Comparison of ENCODE assay signal across 18 mouse cellular contexts in the genomic region with DNA sequence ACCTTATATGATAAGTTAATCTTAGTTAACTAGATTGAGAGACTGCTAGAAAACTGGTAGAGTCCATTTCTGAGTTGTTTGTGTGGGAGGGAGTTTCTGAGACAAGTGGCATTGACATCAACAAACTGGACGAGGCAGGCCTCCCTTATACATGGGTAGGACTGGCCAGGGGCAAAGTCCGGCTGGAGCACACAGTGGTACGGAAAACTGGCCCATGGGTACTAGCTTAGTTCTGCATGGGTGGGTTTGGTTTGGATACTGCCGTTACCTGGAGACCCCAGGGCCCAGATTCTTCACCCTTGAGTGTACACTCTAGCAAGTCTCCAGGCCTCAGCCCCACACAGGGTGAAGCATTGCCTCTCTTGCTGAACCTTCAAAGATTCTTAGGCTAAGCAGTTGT. TPM values are rescaled to one million over a fixed set of nuclear protein-coding genes. Genes with fewer than 3 reads are reported as not detected.
"Had no signal": no experiment of that assay in that cellular context is flagged by ENCODE, and none has a peak within 500 bp of the region (broad histone marks: within the 10 kb centered on the region; RNA-seq: fewer than 3 reads in every experiment).

No protein-coding gene starts in this region.

- ATAC-seq: inflammation-experienced regulatory T-cells, adult 6 months; intestine, embryonic 16.5 days; liver, postnatal 0 days; lung, postnatal 0 days; midbrain, embryonic 13.5 days had no signal

- H3K27ac ChIP-seq: left cerebral cortex, adult 2 months; limb, embryonic 12.5 days; limb, embryonic 15.5 days; liver, embryonic 14.5 days; macrophage; midbrain, embryonic 13.5 days had no signal

- DNase-seq: layer of hippocampus, postnatal 36 days; liver, postnatal 0 days; lung, embryonic 14.5 days; thymus, adult 18-20 months; thymus, postnatal 36 days had no signal

- H3K9ac ChIP-seq: limb, embryonic 12.5 days; limb, embryonic 15.5 days; liver, embryonic 14.5 days; liver, postnatal 0 days; lung, embryonic 14.5 days; midbrain, embryonic 13.5 days had no signal

- H3K4me1 ChIP-seq: limb, embryonic 12.5 days; limb, embryonic 15.5 days; midbrain, embryonic 13.5 days had no signal

- H3K27me3 ChIP-seq: limb, embryonic 12.5 days; limb, embryonic 15.5 days; midbrain, embryonic 13.5 days had no signal

- H3K9me3 ChIP-seq: limb, embryonic 12.5 days; limb, embryonic 15.5 days; midbrain, embryonic 13.5 days had no signal

- H3K4me2 ChIP-seq: limb, embryonic 12.5 days; limb, embryonic 15.5 days; liver, embryonic 11.5 days; lung, embryonic 14.5 days; midbrain, embryonic 13.5 days had no signal

- H3K36me3 ChIP-seq: limb, embryonic 12.5 days; limb, embryonic 15.5 days; midbrain, embryonic 13.5 days had no signal

- H3K4me3 ChIP-seq: left cerebral cortex, adult 2 months; limb, embryonic 12.5 days; limb, embryonic 15.5 days; midbrain, embryonic 13.5 days had no signal

RNA-seq across cellular contexts. Expression of a gene that starts 57.9 kb away (rescaled TPM):
- polyA plus RNA-seq: inflammation-experienced regulatory T-cells, adult 6 months; limb, embryonic 12.5 days; limb, embryonic 15.5 days; lung, embryonic 14.5 days; macrophage; midbrain, embryonic 13.5 days; neural tube, embryonic 11.5 days; small intestine, adult 2 months; testis, adult 2 months had no signal
